Mouse (Mus musculus): ENCODE measurements around the gene Vmn2r4.
"Not testable (repeated sequence)": the region's sequence is repeated elsewhere in the genome, so short reads cannot be mapped to it uniquely, and the experiment has no call there.

The Vmn2r4 gene

DNA sequence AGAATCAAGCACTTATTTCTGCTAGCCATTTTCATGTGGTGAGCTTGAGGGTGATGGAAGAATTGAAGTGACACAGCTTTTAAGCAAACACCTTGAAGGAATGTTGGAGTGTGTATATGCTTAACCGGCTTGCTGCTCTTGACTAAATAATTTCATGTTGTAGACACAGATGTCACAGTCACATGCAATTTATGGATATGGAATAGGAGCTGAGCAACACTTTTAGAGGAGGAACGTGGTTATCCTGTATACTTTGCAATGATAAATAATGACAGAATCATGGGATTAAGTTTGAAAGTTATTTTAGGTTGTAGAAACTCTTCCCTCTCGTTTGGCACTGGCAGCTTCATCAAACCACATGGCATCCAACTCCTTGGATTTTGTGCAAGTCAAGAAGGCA lies at the start of gene Vmn2r4:
Gene Vmn2r4 (minus strand): TSS at position 101 of the 400 bp plus-strand sequence.
- ATAC-seq (ENCODE audit: insufficient number of reproducible peaks, low FRiP score, low TSS enrichment), result not testable (repeated sequence)

DNA sequence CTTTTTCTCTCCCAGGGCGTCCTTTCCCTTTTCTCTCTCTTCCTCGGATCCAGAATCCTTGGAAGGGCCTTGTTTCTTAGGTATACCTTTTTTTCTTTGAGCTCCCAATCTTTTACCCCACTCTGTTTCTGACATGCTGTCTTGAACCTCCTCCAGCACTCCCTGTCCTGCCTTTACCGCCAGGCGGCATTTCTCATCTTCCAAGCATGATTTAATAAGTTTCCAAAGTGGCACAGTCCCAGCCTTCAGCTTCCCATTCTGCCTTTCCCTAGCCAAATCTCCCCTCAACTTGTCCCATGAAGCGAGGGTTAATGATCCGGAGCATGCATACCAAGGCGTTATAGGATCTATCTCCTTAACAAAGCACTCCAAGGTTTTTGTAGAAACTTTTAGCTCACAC lies 19.1 kb upstream of the Vmn2r4 start:
- ATAC-seq (ENCODE audit: insufficient number of reproducible peaks, low FRiP score, low TSS enrichment), result not testable (repeated sequence)

DNA sequence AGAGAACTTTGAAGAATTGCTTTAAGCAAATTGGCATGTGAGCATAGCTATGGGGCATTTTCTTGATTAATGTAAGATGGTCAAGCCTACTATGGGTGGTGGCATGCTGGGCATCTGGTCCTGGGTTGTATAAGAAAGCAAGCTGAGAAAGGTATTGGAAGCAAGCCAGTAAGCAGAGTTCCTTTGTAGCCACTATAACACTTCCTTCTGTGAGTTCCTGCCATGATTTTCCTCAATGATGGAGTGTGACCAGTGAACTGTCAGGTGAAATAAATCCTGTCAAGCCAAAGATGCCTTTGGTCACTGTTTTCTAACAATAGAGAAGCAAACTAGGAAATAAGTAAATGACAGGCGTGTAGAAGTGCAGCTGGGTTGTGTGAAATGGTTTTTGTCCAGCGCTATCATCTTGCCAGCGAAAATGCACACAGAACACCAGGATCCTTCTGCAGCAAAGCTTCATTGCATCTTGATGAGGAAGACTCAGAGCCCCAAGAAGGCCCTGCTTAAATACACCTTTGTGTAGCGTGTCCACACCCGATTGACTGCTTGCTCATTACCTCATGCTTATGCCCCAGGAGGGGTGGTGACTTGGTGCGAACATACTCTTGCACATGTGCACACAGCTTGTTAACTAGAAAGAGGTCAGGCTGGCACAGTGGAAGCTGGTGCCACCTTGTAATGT lies 13.1 kb upstream of the Vmn2r4 start:
- ATAC-seq (ENCODE audit: insufficient number of reproducible peaks, low FRiP score, low TSS enrichment), result not testable (repeated sequence)

DNA sequence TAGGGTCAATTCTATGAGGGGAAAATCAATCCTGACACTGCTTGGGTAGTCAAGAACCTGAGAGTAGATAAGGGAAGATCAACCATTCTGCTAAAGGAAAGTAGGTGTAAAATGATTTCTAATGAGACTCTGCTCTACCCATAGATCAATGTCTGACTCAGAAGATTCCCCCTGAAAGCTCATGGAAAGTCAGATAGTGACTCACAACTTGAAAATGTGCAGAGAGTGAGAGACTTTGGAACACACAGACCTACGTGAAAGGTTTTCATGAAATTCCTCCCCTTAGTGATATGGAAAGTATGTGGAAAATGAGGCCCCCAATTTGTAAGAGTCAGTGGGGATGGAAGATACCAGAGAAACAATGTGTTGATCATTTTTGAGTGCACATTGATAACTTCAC lies 7.0 kb upstream of the Vmn2r4 start:
- ATAC-seq (ENCODE audit: insufficient number of reproducible peaks, low FRiP score, low TSS enrichment), result not testable (repeated sequence)

DNA sequence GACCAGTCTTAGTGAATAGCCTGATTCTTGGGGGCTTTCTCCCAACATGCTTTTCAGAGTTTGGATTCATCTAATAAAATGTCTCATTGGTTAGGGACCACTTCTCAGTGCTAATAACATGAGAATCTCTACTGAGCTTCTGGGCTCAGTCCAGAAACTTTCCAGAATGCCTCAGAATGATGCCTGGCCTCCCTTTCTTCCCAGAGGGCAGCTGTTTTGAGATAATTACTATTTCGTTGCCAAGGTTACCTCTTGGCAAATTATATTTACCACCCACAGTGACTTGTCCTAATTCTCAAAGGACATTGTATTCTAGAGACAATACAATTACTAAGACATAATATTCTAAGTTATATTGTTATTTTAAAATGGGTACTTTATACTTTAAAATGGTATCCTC lies 2.3 kb upstream of the Vmn2r4 start:
- peak; percentile 80; the same call in 1 of the 2 replicates for ATAC-seq (ENCODE audit: insufficient number of reproducible peaks, low FRiP score, low TSS enrichment)

DNA sequence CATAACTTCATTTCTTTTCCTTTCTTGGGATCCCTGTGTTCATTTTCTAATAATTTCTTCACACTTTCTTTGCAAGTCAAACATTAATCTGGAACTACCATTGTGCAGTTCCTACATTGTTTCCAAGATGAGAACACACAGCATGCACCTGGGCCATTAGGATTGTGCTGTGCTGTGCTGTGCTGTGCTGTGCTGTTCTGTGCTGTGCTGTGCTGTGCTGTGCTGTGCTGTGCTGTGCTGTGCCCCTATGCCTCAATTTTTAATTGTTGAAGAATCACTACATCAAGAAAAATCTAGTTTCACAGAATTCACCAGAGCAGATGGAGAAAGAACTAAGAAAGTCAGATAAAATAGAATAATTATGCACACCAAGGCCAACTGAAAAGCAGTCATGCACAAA lies 915 bp downstream of the Vmn2r4 start:
- 0 out of 2 replicates have a peak, but pooled peaks have one; percentile 74 for ATAC-seq (ENCODE audit: insufficient number of reproducible peaks, low FRiP score, low TSS enrichment)

DNA sequence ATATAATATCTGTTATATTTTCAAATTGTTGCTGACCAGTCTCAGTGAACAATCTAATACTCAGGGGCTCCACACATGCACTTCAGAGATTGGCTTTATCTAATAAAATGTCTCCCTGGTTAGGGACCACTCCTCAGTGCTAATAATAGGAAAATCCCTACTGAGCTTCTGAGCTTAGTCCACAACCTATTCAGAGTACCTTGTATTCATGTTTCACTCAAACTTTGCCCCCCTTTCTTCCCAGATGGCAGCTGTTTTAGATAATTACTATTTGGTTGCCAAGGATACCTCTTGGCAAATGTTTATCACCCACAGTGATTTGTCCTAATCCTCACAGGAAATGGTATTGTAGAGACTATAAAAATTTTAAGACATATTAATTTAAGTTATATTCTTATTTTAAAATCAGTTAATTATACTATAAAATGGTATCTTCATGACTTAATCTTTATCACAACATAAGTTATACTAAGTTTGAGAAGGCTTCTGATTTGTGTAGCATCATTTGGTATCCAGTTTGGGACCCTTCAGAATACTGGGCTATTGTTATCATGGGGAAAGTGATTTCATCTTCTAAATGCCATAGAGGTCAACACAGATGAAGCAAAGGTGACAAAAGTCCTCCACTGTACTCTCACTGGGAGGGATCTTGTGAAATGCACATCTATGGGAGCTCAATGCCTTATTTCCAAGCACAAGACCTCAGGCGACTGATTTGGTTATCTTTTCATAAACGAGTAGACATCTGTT lies 55.7 kb downstream of the Vmn2r4 start:
- ATAC-seq (ENCODE audit: insufficient number of reproducible peaks, low FRiP score, low TSS enrichment), result no peak

All from cerebellum, adult (tissue).